Mouse (Mus musculus) stomach, postnatal 0 days (tissue): Measurements from ENCODE around the gene Dgkg. TPM values are rescaled to one million over a fixed set of nuclear protein-coding genes. Genes with fewer than 3 reads are reported as not detected.

ENCODE experiments used
- ATAC-seq: fragments of 200-750 bp; cut with Nextera tagmentation; 2 replicates; pipeline ENCODE4 v1.8.0; 2017; ENCODE audit not compliant: low FRiP score, low TSS enrichment
- DNase-seq: peaks from one replicate; pipeline ENCODE4 v3.0.0-alpha.2; 2016; ENCODE audit warnings: low spot score
- H3K27ac ChIP-seq: fragments of 300-500 bp; sonication (generic); replicated peaks from 2 replicates; pipeline ENCODE4 v1.5.1; 2014; ENCODE audit warnings: mild to moderate bottlenecking, control low read depth
- H3K27me3 ChIP-seq: fragments of 300-500 bp; sonication (generic); 2 replicates; pipeline ENCODE4 v1.6.1; 2014; ENCODE audit warnings: low read length; ENCODE audit not compliant: control insufficient read depth, insufficient read depth
- H3K36me3 ChIP-seq: fragments of 300-500 bp; sonication (generic); 2 replicates; pipeline ENCODE4 v1.6.1; 2014; ENCODE audit warnings: low read length, mixed read lengths; ENCODE audit not compliant: control insufficient read depth, insufficient read depth
- H3K4me1 ChIP-seq: fragments of 300-500 bp; sonication (generic); replicated peaks from 2 replicates; pipeline ENCODE4 v1.6.1; 2014; ENCODE audit warnings: antibody characterized with exemption; ENCODE audit not compliant: control insufficient read depth, insufficient read depth
- H3K4me2 ChIP-seq: fragments of 300-500 bp; sonication (generic); replicated peaks from 2 replicates; pipeline ENCODE4 v1.6.1; 2014; ENCODE audit warnings: low read depth, mild to moderate bottlenecking, control low read depth, moderate library complexity
- H3K4me3 ChIP-seq: fragments of 300-500 bp; sonication (generic); 2 replicates; pipeline ENCODE4 v1.5.1; 2014; ENCODE audit warnings: low read depth, low read length, control low read depth
- H3K9ac ChIP-seq: fragments of 300-500 bp; sonication (generic); 2 replicates; pipeline ENCODE4 v1.6.1; 2014; ENCODE audit warnings: mild to moderate bottlenecking, low read length, control low read depth, mixed read lengths
- H3K9me3 ChIP-seq: fragments of 300-500 bp; sonication (generic); 2 replicates; pipeline ENCODE4 v1.6.1; 2016; ENCODE audit warnings: low read length; ENCODE audit not compliant: control insufficient read depth
- CTCF ChIP-seq: IDR thresholded peaks from 2 replicates; pipeline ENCODE4 v1.5.1; 2016; ENCODE audit warnings: antibody characterized with exemption, low read depth, mild to moderate bottlenecking, moderate library complexity
- EP300 ChIP-seq: optimal IDR thresholded peaks from 2 replicates; pipeline ENCODE3; 2016; ENCODE audit warnings: antibody characterized with exemption
- WGBS: fragments of 180-500 bp; shearing (Covaris S2); extraction: QIAGEN DNeasy Blood & Tissue Kit; methylation state at CpG from one replicate; pipeline ENCODE4 v1.1.7; 2014; 5-methylcytosine and 5-hydroxymethylcytosine counted together
- polyA plus RNA-seq: library from polyadenylated mRNA; unstranded; fragments of >200 nt; fragmentation: Nextera tagmentation; extraction: Ambion mirVana; gene quantifications from 2 replicates; pipeline ENCODE4 v1.2.1, GENCODE M21; 2015

Gene Dgkg
- polyA plus RNA-seq, 1 experiment from 2014 or later: 0.36 TPM

DNA sequence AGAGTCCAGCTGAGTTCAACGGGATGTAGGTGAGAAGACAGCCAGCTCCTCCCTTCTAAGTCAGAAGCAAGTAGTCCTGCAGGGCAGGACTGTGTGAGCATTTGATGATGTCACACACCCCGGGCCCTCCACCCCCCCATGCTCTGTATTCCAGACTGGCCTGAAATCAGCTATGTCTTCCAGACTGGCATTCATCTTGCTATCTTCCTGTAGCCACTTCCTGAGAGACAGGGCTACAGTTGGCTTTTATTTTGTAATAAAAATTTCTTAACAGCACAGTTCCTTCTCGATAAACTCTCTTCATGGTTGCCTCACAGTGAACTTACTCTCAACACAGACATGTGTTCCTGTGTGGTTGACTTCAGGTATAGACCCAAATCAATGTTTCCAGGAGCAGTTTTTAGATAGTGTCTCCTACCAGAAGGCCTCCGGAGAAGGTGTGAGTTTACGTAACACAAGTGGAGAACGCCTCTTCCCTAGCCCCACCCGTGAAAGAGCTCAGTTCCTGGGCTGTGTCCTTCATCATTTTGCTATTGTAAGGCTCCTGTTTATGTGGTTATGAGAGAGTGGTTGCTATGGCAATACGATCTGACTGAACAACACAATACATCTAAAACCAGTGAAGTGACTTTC lies 38.5 kb downstream of the Dgkg start:
- Histone ChIP-seq H3K27me3 (no peaks in the 10 kb centered on the region), H3K4me1 (no peaks in the 10 kb centered on the region), H3K9ac (no peak overlapping the region), H3K27ac (no peak overlapping the region), H3K36me3 (no peaks in the 10 kb centered on the region), H3K4me2 (no peak overlapping the region), H3K4me3 (no peak overlapping the region), H3K9me3 (no peaks in the 10 kb centered on the region)
- DNase-seq: no peak
- ATAC-seq: no peak; the same call in 1 of the 2 replicates
- no peak for TF ChIP-seq CTCF
- no peak for TF ChIP-seq EP300
- WGBS: 63% methylated on average over 8 of the region's 8 CpGs

DNA sequence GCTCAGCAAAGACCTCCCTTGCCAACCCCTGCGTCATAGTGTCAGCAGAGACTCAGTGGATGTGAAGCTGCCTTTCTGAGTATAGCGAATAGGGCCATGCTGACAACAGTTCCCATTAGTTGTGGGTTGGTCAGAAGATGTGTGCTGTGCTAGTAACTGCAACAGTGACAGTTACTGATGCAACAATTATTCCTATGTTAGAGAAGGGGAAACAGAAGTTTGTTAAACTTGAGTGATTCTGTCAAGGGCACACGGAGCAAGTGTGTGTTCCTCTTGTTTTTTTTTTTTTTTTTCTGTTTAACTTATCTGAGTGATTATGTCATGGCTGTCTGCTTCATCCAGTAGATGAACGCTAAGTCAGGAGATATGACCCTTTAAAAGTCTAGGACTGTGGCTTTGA lies 41.2 kb downstream of the Dgkg start:
- H3K4me1 ChIP-seq: no peaks in the 10 kb centered on the region
- no peaks in the 10 kb centered on the region for H3K9me3 ChIP-seq
- no peaks in the 10 kb centered on the region for H3K27me3 ChIP-seq
- no peaks in the 10 kb centered on the region for H3K36me3 ChIP-seq
- no peak overlapping the region for H3K4me2 ChIP-seq
- no peak overlapping the region for H3K4me3 ChIP-seq
- no peak for ATAC-seq
- H3K27ac ChIP-seq: no peak overlapping the region
- TF ChIP-seq CTCF: no peak
- no peak for TF ChIP-seq EP300
- DNase-seq: no peak
- WGBS: 61% methylated on average over 4 of the region's 4 CpGs
- no peak overlapping the region for H3K9ac ChIP-seq

DNA sequence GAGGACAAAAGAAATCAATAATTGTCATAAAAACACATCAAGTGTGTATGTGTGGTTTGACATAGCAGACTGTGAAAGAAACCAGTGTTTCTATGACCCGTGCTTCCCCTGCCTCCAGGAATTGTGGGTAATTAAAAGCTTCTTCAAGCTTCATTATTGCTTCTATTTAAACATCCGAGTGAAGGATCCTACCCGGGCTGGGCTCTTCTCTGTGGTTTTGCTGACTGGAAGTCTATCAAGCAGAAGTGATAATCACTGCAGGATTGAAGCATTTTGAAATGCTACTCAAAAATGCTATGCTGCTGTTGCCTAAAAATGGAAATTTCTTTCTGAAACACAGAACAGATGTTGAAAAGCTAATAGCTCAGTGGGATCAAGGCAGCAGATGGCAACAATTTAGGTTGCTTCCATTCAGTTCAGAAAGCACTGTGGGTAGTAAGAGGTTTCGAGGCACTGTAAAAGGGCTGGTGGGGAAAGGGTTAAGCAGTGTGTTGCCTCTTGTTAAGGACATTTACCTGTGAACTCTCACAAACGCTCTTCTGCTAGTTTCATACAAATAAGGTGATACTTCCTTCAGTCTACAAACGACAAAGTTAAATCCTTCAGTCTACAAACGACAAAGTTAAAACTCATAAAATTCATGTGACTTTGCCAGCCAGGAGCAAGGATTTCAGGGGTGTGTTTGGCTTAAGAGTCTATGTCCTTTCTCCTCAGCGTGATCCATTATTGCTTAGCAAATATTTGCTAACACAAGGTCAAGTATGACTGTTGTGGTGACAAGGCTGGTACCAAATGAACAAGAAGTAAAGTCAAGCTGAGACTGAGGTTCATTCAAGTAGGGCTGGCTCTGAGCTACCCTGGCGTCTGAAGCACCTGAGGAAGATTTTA lies 43.6 kb downstream of the Dgkg start:
- no peak overlapping the region for H3K4me2 ChIP-seq
- WGBS: 41% methylated on average over 9 of the region's 9 CpGs
- ATAC-seq: peak; percentile 85

DNA sequence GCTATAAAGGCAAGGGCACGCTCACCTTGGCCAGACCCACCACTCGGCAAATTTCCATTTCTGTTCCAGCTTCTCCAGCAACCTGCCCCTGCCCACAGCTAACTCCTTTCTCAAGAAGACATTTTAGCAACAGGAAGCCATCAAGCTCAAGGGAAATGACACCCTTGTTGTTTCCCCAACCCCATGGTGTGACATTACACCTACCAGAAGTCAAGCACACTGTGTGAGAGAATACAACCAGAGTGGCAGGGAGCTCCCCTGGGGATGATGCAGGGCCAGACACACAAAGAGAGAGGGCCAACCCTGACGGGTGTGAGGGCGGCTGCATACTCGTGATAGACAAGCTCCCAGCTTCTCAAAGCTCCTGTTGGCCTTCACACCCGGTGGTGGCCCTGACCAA lies 49.0 kb downstream of the Dgkg start:
- H3K4me3 ChIP-seq: no peak overlapping the region
- H3K4me2 ChIP-seq: no peak overlapping the region
- no peaks in the 10 kb centered on the region for H3K9me3 ChIP-seq
- H3K27ac ChIP-seq: no peak overlapping the region
- H3K36me3 ChIP-seq: no peaks in the 10 kb centered on the region
- no peak overlapping the region for H3K9ac ChIP-seq
- 43% methylated on average over 6 of the region's 6 CpGs for WGBS
- TF ChIP-seq EP300 (no peak), CTCF (no peak)
- no peaks in the 10 kb centered on the region for H3K4me1 ChIP-seq
- no peaks in the 10 kb centered on the region for H3K27me3 ChIP-seq
- no peak for ATAC-seq
- no peak for DNase-seq

More for the DNA sequence above, 43.6 kb downstream of the Dgkg start:
- DNase-seq: peak; percentile 23
- Histone ChIP-seq H3K27me3 (no peaks in the 10 kb centered on the region), H3K27ac (no peak overlapping the region), H3K4me3 (no peak overlapping the region), H3K36me3 (no peaks in the 10 kb centered on the region), H3K9me3 (no peaks in the 10 kb centered on the region), H3K9ac (no peak overlapping the region), H3K4me1 (no peaks in the 10 kb centered on the region)
- TF ChIP-seq EP300: no peak
- no peak for TF ChIP-seq CTCF

DNA sequence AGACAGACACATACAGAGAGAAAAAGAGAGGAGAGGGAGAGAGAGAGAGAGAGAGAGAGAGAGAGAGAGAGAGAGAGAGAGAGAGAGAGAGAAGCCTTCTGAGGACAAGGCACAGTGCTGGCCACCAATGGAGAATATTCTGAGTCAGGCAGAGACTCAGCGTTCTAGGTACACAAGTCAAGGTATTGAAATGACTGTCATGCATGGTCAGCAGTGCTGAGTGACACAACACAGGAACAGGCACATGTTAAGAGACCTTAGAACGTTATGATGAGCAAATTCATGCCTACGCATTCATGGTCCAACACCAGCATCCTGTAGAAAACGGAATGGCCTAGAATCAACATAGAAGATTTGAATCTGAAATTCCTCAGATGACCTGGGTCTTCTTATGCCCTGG lies 50.0 kb downstream of the Dgkg start:
- Histone ChIP-seq H3K27me3 (no peaks in the 10 kb centered on the region), H3K4me1 (no peaks in the 10 kb centered on the region), H3K9ac (no peak overlapping the region), H3K9me3 (no peaks in the 10 kb centered on the region), H3K4me2 (no peak overlapping the region), H3K27ac (no peak overlapping the region), H3K36me3 (no peaks in the 10 kb centered on the region), H3K4me3 (no peak overlapping the region)
- no peak for ATAC-seq
- 83% methylated on average over 4 of the region's 4 CpGs for whole genome bisulfite sequencing
- DNase-seq: no peak
- TF ChIP-seq CTCF: no peak
- no peak for TF ChIP-seq EP300

DNA sequence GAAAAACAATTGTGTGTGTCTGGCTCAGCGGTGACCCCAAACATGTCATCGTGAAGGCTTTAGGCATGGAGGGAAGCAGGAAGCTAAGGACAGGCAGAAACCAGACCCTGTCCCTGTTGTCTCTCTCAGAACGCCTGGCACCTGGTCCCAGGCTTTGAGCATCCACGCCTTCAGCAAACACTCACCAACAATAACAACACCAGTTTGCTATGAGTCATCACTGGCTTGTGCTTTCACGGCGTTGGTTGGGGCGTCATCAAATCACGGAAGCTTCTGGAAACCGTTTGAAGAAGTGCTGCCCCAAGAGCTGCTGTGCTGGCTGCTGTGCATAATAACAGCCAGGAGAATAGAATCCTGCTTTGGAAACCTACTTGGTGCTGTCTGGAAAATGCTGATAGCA lies 54.6 kb downstream of the Dgkg start:
- Histone ChIP-seq H3K9ac (no peak overlapping the region), H3K36me3 (no peaks in the 10 kb centered on the region), H3K27ac (peak overlapping the region; percentile 18; the same call in 1 of the 2 replicates), H3K4me2 (no peak overlapping the region), H3K9me3 (no peaks in the 10 kb centered on the region), H3K4me1 (no peaks in the 10 kb centered on the region), H3K4me3 (no peak overlapping the region), H3K27me3 (no peaks in the 10 kb centered on the region)
- DNase-seq: peak; percentile 44
- WGBS: 60% methylated on average over 9 of the region's 9 CpGs
- ATAC-seq: peak; percentile 83
- TF ChIP-seq CTCF (no peak), EP300 (no peak)
